Mouse (Mus musculus): ENCODE results near the gene Myoc.
A peak's percentile ranks its signal among the peaks of the same experiment; 100 is the strongest.
"Not testable (repeated sequence)": the region's sequence is repeated elsewhere in the genome, so short reads cannot be mapped to it uniquely, and the experiment has no call there.

Gene Myoc

DNA sequence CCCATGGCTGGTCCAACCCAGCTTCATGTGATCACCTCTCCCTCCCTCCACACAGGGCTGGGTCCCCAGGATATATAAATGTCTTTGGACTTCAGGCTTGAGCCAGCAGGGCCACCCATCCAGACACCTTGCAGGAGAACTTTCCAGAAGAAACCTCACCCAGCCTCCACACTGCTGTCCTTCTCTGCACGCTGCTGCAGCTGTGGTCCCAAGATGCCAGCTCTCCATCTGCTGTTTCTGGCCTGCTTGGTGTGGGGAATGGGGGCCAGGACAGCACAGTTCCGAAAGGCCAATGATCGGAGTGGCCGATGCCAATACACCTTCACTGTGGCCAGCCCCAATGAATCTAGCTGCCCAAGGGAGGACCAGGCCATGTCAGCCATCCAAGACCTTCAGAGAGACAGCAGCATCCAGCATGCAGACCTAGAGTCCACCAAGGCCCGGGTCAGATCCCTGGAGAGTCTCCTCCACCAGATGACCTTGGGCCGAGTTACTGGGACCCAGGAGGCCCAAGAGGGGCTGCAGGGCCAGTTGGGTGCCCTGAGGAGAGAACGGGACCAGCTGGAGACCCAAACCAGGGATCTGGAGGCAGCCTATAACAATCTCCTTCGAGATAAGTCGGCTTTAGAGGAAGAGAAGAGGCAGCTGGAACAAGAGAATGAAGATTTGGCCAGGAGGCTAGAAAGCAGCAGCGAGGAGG, at the start of gene Myoc:
Myoc (plus strand) TSS at position 105 of the 700 bp plus-strand sequence.
- DNase-seq (ENCODE audit: low spot score), result no peak

DNA sequence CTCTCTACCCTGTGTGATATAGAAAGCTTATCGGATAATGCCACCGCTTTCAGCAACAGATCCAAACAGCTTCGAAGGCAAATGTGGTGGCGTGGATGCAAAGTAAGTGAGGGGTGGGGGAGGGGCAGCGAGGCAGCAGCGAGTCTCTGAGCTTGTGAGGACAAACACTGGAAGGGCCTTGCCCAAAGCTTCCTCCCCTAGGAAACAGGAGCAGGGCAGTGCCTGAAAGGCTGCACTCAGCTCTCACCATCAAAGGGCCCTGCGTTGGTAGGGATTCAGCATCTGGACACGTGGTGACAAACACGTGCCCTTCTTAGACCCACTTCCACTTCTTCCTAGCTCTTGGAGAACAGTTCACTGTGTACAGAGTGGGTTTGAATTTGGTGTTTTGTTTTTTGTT, 49.5 kb upstream of the Myoc start:
- DNase-seq (ENCODE audit: low spot score), result no peak

DNA sequence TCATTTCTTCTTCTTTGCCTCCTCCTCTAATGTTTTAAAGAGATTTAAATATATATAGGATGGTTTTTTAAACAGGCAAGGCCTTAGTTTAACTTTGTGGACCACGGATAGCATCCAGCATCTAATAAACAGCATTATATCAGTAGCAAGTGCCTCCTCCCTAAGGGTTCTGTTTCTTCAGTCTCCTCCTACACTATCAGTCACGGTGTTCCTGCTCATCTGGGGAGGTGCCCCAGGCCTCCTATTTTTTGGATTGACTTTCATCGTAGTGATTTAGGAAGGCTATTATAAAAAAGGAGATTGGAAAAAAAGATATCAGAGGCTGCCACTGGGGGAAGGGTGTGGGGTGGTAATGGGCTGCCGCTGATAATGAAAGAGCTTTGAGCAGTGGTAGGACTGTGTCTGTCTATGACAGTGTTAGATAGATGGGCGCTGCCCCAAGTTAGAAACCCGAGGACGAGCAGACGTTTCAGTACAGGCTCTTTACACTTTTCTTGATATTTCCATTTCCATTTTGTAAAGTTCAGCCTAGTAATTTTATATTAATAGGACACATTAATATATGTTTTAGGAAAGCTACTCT, 48.4 kb upstream of the Myoc start:
- DNase-seq (ENCODE audit: low spot score), result no peak

DNA sequence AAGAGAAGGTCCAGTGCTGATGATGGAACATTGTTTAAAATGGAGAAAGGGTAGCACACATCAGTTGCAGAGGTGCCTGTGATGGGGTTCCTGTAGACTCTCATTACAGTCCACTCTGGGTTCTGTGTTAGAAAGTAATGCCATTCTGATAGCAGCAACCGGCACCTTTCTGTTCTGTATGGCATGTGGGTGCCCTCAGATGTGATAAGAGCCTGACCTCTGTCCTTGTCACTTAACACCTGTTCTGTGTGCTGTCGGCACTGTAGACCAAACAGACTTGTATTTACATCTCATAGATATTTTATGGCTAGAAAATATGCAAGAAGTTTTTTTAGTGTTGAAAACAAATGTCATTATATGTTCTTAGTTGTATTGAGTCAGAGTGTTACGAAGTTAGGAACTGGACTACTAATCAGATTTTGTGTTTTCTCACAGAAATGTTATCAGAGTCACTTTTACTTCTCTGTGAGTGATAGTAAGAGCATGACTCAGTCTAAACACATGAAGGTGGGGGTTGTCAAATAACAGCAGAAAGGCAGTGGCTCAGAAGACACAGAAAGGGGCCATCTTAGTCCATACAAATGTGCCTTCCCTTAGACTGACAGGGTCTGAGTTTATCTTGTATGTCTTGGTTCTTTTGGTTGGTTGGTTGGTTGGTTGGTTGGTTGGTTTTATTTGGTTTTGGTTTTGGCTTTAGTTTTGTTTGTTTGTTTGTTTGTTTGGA, 41.4 kb upstream of the Myoc start:
- DNase-seq (ENCODE audit: low spot score), result no peak

DNA sequence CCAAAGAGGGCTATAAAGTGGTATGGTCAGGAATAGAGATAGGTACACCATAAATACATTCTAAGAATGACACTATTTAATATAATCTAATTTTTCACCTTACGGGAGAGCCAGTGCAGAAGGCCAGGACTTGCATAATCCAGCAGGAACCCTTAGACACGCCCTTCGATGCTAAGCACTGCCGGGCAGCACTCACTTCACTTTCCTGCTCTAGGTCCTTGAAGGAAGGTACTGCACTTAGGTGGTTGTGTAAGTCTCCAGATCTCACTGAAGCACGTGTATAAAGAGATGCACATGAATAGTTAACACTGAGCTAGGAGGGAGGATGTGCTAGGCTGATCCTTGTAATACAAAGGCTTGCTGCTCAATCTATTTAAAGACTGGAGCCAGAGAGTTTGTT, 39.3 kb upstream of the Myoc start:
- DNase-seq (ENCODE audit: low spot score), result no peak

DNA sequence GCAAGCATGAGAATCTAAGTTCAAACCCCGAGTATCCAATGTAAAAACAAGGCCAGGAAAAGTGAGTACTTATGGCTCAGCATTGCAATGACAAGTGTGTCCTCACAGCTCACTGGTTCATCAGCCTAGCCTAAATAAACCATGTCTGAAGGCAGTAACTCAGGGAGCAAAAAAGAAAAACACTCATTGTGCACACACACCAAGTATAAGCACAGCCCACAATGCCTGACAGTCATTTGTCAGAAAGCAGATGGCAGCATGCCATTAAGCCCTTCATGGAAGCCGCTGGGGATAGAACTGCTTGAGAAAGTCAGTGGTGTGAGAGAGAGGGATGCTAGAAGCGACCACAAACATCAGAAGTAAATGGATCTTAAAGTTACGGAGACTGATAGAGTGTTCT, 37.7 kb upstream of the Myoc start:
- DNase-seq (ENCODE audit: low spot score), result no peak

DNA sequence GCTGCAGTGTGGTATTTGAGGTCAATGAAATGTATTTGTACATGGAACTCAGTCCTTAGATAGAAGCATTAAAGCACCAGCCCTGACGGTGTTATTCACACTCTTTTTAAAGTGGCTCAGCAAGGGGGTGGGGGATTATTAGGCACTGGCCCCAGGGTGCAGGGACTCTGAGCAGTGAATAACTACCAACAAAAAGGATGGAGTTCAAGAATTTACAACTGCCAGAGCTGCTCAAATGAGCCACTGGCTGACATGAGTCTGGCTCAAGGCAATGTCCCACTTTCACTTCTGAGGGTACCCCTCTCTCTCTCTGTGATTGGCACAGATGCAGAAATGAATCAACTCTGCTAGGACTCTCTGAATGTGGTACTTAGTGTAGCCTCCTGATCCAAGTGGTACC, 30.8 kb upstream of the Myoc start:
- DNase-seq (ENCODE audit: low spot score), result no peak

DNA sequence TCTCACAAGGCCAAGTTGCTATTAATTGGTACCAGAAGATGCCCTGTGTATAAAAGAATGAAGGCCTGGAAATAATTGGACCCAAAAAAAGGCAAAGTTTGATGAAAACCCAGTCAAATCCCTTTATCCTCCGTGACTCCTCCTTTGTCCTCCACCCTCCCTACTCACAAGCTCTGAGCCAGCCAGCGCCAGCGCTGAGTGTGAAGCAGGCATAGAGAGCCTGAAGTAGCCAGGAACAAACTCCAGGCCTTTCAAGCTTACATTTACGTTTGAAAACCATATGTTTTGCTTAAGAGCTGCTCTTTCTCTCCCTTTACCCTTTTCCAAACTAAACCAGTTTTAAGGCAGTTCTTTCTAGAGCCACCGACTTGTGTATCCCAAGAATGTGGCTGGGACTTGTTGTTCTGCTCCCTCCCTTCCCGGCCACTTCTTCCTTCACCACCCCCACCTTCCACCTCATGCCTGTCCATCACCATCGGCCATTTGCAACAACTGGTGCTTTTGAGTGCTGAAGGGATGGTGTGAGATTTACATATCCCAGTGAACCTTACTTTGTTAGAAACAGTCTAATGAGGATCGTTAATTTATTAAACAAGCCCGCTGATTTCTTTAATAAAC, 29.2 kb upstream of the Myoc start:
- DNase-seq (ENCODE audit: low spot score), result no peak

DNA sequence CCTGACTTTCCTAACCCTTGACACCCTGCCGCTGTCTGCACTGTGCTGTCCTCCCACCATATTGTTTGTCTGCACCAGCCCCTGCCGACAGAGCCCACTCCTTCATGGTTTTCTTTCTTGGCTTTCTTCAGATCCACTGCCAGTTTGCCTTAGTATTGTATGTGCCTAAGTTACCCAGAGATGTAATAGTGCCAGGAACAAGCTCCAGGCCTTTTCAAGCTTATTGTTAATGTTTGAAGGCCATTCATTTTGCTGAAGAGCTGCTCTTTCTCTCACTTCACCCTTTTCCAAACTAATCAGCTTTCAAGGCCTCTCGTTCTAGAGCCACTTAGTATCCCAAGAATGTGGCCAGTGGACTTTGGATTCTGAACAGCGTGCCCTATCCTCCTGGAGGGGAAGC, 27.8 kb upstream of the Myoc start:
- DNase-seq (ENCODE audit: low spot score), result no peak

DNA sequence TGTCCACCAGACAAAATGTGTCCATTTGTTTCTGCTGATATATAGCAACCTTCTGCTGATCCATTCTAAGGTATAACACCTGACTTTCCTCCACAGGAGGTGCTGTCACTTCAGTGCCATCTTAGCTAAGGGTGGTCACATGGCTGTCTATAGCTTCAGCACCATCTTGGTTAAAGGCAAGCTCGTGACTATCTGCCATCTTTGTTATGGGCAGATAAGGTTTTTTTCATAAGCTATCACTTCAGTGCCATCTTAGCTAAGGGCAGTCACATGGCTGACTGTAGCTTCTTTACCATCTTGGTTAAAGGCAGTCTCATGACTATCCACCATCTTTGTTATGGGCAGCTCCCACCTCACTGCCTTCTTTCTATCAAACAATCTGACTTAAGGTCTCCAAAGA, 23.4 kb upstream of the Myoc start:
- peak; percentile 7 for DNase-seq (ENCODE audit: low spot score)

DNA sequence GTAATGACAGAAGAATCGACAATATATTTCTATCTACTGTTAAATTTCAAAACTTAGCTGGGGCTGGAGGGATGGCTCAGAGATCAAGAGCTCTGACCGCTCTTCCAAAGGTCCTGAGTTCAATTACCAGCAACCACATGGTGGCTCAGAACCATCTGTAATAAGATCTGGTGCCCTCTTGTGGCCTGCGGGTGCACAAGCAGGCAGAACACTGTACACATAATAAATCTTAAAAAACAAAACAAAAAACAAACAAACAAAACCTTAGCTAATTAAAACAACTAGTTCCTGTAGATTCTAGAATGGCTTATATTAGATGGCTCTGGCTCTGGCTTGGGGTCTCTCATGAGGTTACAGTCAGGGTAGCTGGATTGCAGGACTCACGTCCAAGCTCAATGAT, 18.5 kb upstream of the Myoc start:
- no peak for DNase-seq (ENCODE audit: low spot score)

DNA sequence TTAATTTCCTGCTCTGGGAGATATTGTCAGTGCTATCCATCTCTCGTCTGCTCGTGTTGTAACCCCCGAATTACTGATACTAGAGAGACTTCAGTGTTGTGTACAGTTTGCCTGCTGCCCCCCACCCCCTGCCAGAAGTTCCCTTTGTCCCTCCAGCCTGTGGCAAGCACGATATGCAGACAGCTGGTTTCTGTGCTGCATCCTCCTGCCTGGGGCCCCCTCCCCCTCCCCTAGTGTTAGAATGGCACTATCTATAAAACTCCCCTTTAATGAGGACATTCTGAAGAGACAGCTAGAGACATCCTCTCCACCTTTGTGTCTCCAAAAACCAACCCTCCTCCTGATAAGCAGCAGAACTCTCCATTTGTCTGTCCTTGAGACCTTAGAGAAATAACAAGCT, 15.1 kb upstream of the Myoc start:
- DNase-seq (ENCODE audit: low spot score), result no peak

DNA sequence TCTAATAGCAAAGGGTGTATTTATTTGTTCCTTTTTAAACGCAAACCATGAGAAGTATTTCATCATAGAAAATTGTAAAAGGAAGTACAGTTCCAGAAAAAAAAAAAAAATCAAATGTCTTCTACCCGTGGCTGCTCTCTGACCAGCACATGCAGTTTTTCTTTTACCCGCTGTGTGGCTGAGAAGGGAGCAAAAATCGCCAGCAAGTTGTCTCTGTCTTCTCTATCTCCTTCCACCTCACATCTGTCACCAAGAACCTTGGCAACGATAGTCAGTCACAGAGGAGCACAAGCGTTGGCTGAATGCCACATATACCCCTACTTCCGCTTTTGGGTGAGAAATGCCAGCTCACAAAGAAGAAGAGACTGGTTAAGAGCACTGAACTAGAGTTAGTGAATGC, 13.7 kb upstream of the Myoc start:
- no peak for DNase-seq (ENCODE audit: low spot score)

DNA sequence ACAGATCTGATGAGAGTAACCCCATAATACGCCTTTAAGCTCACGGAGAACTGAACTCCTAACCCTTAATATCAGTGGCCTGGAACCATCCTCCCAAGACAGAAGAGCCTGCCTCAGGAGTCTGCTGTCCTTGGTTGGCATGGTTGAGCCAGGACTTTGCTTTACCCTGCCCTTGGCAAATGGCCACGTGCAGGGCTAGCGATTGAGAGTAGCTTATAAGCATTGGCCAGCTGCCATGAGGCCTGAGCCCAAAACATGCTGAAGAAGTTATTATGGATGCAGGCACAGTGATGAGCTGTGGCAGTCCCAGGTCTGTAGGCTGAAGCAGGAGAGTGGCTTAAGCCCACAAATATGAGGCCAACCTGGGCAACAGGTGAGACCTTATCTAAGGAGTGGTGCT, 11.1 kb upstream of the Myoc start:
- not testable (repeated sequence) for DNase-seq (ENCODE audit: low spot score)

DNA sequence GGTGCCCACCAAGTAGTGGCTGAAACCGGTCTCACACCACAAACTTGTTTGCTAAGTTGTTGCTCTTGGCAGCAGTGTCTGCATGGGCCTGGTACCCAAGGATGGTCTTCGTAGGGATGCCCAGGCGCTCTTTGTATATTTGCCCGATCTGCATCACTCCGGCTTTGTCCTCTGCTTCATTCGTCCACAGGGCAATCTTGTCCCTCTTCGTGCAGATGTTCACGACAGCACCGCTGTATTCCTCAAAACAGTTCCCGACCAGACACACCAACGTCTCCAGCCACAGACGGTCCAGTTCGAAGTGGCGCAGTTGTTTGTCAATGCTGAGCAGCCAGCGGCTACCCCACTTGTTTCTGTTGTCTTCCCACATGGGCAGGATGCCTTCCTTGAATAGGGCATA, 10.6 kb upstream of the Myoc start:
- not testable (repeated sequence) for DNase-seq (ENCODE audit: low spot score)

DNA sequence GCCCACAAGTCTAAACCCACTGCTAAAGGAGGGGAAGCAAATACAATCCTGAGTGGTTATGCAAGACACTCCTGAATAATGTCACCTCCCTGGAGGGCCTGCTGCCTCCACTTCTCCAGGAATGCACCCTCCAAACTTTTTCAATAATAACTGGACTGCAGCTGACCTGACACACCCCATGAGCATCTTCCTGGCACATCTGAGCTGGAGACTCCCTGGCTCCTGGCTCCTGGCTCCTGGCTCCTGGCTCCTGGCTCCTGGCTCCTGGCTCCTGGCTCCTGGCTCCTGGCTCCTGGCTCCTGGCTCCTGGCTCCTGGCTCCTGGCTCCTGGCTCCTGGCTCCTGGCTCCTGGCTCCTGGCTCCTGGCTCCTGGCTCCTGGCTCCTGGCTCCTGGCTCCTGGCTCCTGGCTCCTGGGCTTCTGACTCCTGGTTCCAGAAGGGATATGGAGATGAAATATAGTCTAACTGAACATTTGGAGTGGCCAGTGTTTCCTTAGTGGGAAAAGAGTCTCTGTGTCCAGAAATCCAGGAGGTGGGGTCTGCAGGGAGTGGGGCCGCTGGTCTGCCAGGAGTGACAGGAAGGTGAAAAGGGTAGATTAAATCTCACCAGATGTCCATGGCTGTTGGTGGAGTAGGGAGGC, 3.5 kb upstream of the Myoc start:
- DNase-seq (ENCODE audit: low spot score), result not testable (repeated sequence)

DNA sequence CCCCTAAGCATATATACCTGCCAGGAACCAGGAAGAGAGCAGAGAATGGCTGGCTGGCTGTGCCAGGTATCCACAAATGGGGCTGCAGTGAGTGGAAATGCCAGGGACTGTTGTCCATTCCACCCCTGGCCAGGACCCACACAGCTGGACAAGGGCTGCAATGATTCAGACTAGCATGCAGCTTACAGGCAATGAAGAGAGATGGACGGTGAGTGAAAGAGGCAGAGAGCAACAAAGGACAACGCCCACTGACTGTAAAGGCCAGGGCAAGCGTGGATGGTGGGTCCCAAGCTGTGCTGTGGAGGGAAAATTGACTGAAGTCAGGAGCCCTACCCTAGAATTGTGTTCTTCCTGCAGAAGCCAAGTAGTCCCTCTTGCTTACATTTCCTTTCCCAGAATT, 2.4 kb upstream of the Myoc start:
- DNase-seq (ENCODE audit: low spot score), result no peak

DNA sequence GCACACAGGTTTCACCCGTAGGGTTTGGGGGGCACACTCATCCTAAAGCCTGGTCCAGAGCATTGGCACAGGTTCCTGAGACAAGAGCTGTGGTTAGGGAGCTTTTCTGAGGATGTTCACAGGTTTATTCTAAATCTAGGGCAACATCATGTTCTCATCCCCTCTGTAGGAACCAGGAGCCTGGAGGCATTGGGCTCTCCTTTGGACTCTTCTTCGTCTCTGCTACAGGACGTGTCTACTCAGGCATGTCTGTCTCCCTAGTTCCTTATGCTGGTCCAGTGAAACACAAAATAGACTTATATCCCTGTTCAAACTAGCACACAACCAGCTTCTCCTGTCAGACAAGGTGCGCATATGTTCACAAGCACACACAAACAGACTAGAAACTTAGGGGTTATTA, 420 bp upstream of the Myoc start:
- no peak for DNase-seq (ENCODE audit: low spot score)

DNA sequence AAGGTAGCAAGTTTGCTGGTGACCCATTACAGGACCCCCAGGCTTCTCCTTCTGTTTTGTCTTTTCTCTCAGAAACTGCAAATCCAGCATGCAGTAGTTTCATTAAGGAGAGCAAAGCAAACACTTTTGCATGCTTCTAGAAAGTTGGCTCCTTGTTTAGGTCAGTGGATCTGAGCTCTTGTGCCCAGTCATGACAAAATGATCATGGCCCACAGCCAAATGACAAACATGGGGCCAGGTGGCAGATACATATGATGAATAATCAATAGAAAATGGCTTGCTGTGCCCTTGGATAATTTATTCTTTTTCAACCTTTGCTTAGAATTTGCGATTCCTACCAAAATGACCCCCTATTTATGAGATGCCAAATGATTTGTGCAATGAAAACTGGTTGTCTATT, 906 bp downstream of the Myoc start:
- DNase-seq (ENCODE audit: low spot score), result no peak

DNA sequence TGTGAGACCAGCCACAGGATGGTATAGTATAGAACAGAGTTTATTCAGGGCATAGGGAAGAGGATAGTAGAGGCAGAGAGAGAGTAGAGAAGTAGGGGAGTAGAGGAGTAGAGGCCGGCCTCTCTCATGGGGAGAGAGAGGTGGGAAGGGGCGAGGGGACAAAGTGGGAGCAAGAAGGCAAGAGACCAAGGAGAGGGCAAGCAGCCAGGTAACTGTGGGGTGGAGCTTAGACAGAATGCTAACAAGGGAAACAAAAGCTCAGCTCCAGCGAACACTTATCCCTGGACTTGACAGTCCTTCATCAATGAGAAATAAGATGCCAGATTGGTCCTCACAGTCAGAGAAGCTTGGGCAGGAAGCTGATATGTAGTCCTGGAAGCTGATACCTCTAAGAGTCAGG, 3.6 kb downstream of the Myoc start:
- DNase-seq (ENCODE audit: low spot score), result no peak

DNA sequence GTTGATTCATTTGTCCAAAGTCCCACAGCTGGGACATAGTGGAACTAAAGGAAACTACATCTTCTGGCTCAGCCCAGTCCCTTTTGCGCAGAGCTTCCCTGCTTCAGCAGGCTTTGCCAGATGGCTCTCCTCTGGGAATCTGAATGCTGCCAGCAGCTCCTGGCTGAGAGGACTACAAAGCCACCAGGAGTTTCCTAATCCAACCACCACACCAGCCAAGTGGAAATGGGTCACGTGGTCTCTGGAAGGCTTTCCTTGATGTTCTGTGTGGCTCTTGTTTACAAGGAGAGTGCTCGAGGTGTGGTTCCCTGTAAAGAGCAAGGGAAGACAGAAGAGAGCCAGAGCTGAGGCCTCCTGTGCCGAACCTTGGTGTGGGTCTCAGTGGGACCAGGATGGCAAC, 4.8 kb downstream of the Myoc start:
- peak; percentile 48 for DNase-seq (ENCODE audit: low spot score)

DNA sequence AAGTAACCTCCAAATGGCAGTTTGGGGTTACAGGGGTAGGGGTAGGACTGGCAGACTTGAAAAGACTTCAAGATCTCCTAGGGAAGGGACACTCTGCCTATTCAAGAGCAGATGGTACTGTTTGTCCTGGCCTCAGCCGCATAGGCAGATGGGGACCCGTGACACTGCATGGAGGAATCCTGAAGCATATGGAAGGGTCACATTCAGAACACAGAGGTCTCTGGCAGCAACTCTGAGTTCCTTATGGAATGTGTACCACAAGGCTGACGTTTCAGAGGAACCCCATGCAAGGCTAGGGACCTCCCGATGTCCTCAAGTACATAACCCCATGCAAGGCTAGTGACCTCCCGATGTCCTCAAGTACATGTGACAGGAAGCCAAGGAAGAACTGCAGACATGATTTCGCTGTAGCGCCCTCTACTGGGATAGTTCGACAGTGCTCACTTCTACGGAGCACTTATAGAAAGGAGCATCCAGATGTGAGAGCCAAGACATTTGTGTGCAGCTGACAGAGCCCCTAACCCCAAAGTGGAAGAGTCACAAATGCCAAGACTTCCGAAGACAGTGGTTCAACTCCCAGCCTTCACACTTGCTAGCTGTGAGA, 7.2 kb downstream of the Myoc start:
- DNase-seq (ENCODE audit: low spot score), result no peak

Data from layer of hippocampus, adult 9-10 months (tissue).